Mouse (Mus musculus) testis, adult 2 months (tissue): Measurements from ENCODE around the gene Ubac2. TPM values are rescaled to one million over a fixed set of nuclear protein-coding genes. Genes with fewer than 3 reads are reported as not detected.
A peak's percentile ranks its signal among the peaks of the same experiment; 100 is the strongest.

Source experiments
- H3K27ac ChIP-seq: fragments of 200-500 bp; 2 replicates; pipeline ENCODE4 v1.5.1; 2012; ENCODE audit warnings: low read depth, low read length; ENCODE audit not compliant: control insufficient read depth, insufficient read depth
- H3K27me3 ChIP-seq: fragments of 200-500 bp; 2 replicates; pipeline ENCODE4 v1.6.1; 2012; ENCODE audit warnings: mild to moderate bottlenecking, low read length, moderate library complexity; ENCODE audit not compliant: control insufficient read depth, insufficient read depth
- H3K36me3 ChIP-seq: fragments of 200-500 bp; 2 replicates; pipeline ENCODE4 v1.6.1; 2012; ENCODE audit warnings: mild to moderate bottlenecking, low read length; ENCODE audit not compliant: control insufficient read depth, insufficient read depth
- H3K4me1 ChIP-seq: fragments of 200-500 bp; 2 replicates; pipeline ENCODE4 v1.6.1; 2012; ENCODE audit warnings: low read length; ENCODE audit not compliant: control insufficient read depth, insufficient read depth
- H3K4me3 ChIP-seq: fragments of 200-500 bp; 2 replicates; pipeline ENCODE4 v1.5.1; 2012; ENCODE audit warnings: low read depth, mild to moderate bottlenecking, low read length, moderate library complexity, mixed read lengths; ENCODE audit not compliant: control insufficient read depth
- CTCF ChIP-seq: fragments of 200-500 bp; IDR thresholded peaks from 2 replicates; pipeline ENCODE4 v1.5.1; 2012; ENCODE audit warnings: low read depth, mild to moderate bottlenecking, inconsistent platforms, low read length, moderate library complexity; ENCODE audit not compliant: control insufficient read depth, insufficient read depth, insufficient replicate concordance
- POLR2A ChIP-seq: fragments of 200-500 bp; IDR thresholded peaks from 2 replicates; pipeline ENCODE4 v1.6.1; 2012; ENCODE audit warnings: low read depth, mild to moderate bottlenecking, inconsistent platforms, low read length, moderate library complexity; ENCODE audit not compliant: control insufficient read depth
- polyA plus RNA-seq: library from polyadenylated mRNA; depleted of rRNA; stranded (reverse); fragments of >200 nt; gene quantifications from 2 replicates; pipeline ENCODE4 v1.2.3, GENCODE M21; 2012

Ubac2 gene
- polyA plus RNA-seq, 1 experiment = 107 TPM

DNA sequence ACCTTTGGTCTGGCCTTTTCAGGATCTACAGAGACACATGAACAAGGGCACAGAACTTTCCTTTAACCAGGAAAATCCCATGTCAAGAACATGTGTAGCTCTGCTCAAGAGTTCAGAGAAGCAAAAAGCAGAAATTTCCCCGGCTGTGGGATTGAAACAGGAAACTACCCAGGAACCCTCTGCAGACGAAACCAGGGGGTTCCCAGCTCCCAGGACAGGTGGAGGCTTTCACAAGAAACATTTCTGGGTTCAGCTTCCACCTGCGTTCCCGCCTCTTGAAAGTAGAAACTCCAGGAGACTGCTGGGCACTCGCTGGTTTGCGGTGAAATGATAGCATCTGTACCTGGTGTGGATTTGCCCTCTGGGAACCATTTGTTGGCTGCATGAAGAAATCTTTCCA, 178.5 kb downstream of the Ubac2 start:
- Histone ChIP-seq H3K27me3 (no peaks in the 10 kb centered on the region), H3K4me3 (no peak overlapping the region), H3K36me3 (no peaks in the 10 kb centered on the region), H3K4me1 (no peaks in the 10 kb centered on the region), H3K27ac (no peak overlapping the region)
- TF ChIP-seq CTCF (no peak), POLR2A (no peak)

DNA sequence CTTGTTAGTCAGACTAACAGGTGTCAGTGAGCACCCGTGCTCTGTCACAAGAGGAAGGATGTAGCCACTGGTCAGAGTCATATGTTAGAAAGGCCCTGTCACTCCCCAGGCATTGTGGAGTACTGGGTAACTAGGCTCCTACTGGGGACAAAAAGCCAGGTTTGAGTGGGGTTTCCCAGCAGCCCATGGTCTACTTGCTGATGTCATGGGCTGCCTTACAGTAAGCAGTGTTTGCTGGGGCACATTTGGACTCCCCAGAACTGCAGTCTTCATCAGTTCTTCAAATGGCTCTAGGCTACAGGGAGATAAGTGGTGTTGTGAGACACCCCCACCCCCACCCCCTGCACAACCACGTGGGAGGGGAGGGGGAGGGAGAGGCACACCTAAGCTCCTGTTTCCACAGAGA, 179.5 kb downstream of the Ubac2 start:
- no peak for TF ChIP-seq POLR2A
- TF ChIP-seq CTCF = no peak
- H3K4me1 ChIP-seq = no peaks in the 10 kb centered on the region
- H3K27ac ChIP-seq = no peak overlapping the region
- no peak overlapping the region for H3K4me3 ChIP-seq
- H3K27me3 ChIP-seq = no peaks in the 10 kb centered on the region
- H3K36me3 ChIP-seq = no peaks in the 10 kb centered on the region

DNA sequence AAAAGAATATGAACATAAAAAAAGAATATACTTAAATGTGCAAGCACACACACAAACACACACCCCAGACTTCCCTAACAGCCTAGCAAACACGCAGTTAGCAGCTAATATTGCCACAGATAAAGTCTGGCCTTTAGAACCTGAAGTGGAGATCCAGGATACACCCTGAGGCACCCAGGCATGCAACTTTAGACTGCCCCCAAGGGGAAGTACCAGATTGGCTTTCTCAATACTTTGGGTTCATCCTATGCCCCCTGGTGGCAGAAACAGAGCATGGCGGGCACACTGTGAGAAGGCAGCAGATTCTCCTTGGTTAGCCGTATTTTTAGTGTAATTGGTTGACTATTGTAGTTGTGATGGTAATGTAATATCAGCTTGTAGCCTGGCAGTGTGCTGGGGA, 182.2 kb downstream of the Ubac2 start:
- Histone ChIP-seq H3K4me1 (no peaks in the 10 kb centered on the region), H3K4me3 (no peak overlapping the region), H3K36me3 (no peaks in the 10 kb centered on the region), H3K27ac (no peak overlapping the region), H3K27me3 (no peaks in the 10 kb centered on the region)
- TF ChIP-seq POLR2A (no peak), CTCF (peak; percentile 73; the same call in 1 of the 2 replicates)

DNA sequence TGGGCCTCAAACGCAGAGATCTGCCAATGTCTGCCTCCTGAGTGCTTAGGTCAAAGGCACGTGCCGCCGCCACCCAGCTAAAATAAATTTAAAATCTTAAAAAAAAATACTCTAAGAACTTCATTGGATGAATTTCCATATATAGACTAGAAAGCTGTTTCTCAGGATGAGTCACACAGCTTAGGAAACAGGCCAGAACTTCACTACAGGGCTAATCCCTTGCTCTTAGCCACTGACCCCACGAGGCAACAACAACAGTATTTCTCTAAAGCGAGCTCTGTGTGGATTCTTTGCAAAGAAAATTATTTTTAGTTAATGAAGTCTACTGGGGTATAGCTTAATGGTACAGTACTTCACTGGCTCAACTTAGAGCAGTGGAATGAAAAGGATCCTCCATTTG, 183.0 kb downstream of the Ubac2 start:
- Histone ChIP-seq H3K4me3 (no peak overlapping the region), H3K27ac (no peak overlapping the region), H3K27me3 (no peaks in the 10 kb centered on the region), H3K4me1 (peaks cover 2% of the 10 kb centered on the region), H3K36me3 (no peaks in the 10 kb centered on the region)
- TF ChIP-seq POLR2A (no peak), CTCF (no peak)

DNA sequence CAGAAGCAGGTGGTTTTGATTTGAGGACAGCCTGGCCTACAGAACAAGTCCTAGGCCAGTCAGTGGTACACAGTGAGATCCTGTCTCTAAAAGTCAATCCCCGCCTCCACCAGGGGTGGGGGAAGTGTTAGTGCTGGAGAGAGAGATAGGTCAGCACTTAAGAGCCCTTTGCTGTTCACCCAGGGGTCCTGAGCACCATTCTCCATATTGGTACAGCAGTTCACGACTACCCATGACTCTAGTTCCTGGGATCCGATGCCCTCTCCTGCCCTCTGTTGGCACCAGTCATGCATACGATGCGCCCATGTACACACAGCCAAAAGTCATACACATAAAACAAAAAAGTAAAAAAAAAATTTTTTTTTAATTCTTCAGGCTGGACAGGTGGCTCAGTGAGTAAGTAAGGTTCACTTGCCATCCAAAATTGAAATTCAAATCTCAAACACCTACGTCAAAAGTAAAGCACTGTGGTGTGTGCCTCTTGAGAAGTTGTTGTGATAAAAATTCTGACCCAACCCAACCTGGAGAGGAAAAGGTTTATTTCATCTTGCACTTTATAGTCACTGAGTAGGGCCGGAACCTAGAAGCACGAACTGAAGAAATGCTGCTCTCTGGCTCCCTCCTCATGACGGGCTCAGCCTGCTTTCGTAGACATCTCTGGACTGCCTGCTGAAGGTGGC, 184.1 kb downstream of the Ubac2 start:
- no peaks in the 10 kb centered on the region for H3K27me3 ChIP-seq
- H3K4me3 ChIP-seq = no peak overlapping the region
- H3K36me3 ChIP-seq = no peaks in the 10 kb centered on the region
- H3K4me1 ChIP-seq = peaks cover 2% of the 10 kb centered on the region
- no peak for TF ChIP-seq CTCF
- TF ChIP-seq POLR2A = no peak
- no peak overlapping the region for H3K27ac ChIP-seq

DNA sequence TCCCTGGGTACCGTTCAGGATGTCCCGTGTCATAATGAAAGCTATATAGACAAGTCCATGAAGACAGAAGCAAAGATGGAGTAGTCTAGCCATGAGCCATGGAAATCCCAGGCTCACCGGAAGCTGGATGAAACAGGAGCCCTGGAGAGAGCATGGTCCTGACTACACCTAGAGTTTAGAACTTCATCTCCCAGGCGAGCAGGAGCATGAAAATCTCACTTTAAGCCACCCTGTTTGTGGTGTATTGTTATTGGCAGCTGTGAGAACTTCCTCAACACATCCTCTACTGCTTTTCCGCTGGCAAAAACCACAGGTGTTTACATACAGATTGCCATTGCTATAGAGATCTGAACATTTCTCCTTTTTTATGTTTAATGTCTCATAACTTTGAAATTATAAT, 185.2 kb downstream of the Ubac2 start:
- Histone ChIP-seq H3K36me3 (no peaks in the 10 kb centered on the region), H3K27ac (no peak overlapping the region), H3K4me1 (peaks cover 2% of the 10 kb centered on the region), H3K4me3 (no peak overlapping the region), H3K27me3 (no peaks in the 10 kb centered on the region)
- TF ChIP-seq CTCF = no peak

DNA sequence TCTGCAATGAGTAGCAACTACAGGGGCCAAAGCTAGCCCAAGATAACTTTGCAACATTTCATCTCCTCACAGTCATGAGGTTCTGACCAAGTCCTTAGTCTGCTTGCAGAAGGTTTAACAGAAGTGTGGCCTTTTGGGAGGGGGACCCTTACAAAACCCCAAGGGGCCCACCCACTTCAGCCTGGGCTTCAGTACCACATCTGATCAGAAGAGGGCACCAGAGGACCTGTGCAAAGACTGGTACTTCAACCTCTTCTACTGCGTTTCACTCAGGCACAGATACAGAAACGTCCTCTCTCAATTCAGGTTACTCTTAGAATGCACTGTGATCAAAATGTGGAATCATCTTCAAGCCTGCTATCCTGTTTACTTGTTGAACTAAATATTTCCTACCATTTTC, 186.1 kb downstream of the Ubac2 start:
- Histone ChIP-seq H3K36me3 (no peaks in the 10 kb centered on the region), H3K27ac (no peak overlapping the region), H3K4me1 (peaks cover 2% of the 10 kb centered on the region), H3K27me3 (no peaks in the 10 kb centered on the region), H3K4me3 (no peak overlapping the region)
- peak; percentile 54; the same call in 1 of the 2 replicates for TF ChIP-seq CTCF
- TF ChIP-seq POLR2A = no peak
